Mouse (Mus musculus) spleen, adult 2 months (tissue): ENCODE measurements around the gene Htatsf1.

Source experiments
- CTCF ChIP-seq: fragments of 200-500 bp; IDR thresholded peaks from 2 replicates; pipeline ENCODE4 v1.5.1; 2011; ENCODE audit warnings: mild to moderate bottlenecking, inconsistent platforms; ENCODE audit not compliant: insufficient read depth, insufficient read length, insufficient replicate concordance; ENCODE audit errors: extremely low read depth
- POLR2A ChIP-seq: fragments of 200-500 bp; IDR thresholded peaks from 2 replicates; pipeline ENCODE4 v1.6.1; 2011; ENCODE audit warnings: low read depth, low read length, inconsistent platforms

DNA sequence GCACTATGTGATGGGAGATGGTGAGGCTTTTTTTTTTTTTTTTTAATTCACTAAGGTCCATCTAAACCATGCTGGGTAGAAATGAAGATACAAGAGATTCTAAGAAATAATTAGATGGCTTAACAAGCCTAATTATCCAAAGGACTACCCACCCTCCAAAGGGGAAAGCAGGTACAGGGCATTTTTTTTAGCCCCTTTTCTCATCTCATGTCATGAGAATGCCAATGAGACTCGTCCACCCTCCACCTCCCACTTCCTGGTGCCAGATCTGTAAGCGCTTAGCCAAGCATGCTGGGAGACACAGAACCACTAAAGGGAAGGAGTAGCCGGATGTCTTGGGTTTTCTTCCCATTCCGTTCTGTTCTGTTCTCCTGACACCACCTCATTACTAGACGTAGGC, 10.6 kb upstream of the Htatsf1 start, which contains the start of gene Brs3:
- no peak for TF ChIP-seq POLR2A
- TF ChIP-seq CTCF = no peak
